Mouse (Mus musculus): Measurements from ENCODE around the gene Sfpq.

DNA sequence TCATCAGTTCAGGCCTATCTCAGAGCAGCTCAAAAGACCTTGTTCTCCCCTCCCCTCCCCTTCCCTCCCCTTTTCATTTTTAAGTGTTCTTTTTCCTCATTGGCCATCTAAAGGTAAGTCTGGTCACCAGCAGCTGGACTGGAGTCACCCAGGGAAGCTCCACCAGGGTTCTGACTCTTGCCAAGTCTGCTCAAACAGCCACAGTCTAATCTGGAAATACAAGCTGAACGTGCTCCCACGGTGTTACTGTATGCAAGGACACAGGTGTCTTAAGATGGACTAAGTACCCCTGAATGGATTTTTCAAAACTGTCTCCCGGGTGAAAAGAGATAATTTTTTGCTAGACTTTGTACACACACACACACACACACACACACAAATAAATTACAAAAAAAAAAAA, 37.8 kb upstream of the Sfpq start:
- TF ChIP-seq CTCF (IDR thresholded peaks at IDR 0.05; ENCODE audit: control insufficient read depth, insufficient read depth, insufficient read length) = no peak
- no peak for TF ChIP-seq MAX (IDR thresholded peaks at IDR 0.05)
- TF ChIP-seq FOSL1 (IDR thresholded peaks at IDR 0.05; ENCODE audit: insufficient read depth, low read length, poor library complexity, severe bottlenecking) = no peak
- no peak for TF ChIP-seq CEBPB (IDR thresholded peaks at IDR 0.05; ENCODE audit: low read depth)
- TF ChIP-seq USF1 (IDR thresholded peaks at IDR 0.05; ENCODE audit: low read depth) = no peak
- TF ChIP-seq MYOG (IDR thresholded peaks at IDR 0.05; ENCODE audit: control insufficient read depth, extremely low read depth, insufficient read length) = no peak
- TF ChIP-seq MYOD1 (IDR thresholded peaks at IDR 0.05; ENCODE audit: control insufficient read depth, insufficient read length, low read depth) = no peak

Data from C2C12 (cell line).